Mouse (Mus musculus) myocyte (in vitro differentiated cells): ENCODE data around the gene Tbc1d17.

Experiments used
- CEBPB ChIP-seq: IDR thresholded peaks from 2 replicates; pipeline ENCODE4 v1.6.1; 2011; ENCODE audit warnings: mild to moderate bottlenecking, moderate library complexity; ENCODE audit not compliant: poor library complexity, insufficient read depth, severe bottlenecking
- E2F4 ChIP-seq: IDR thresholded peaks from one replicate; pipeline ENCODE4 v1.6.1; 2011; ENCODE audit warnings: mild to moderate bottlenecking, control low read depth, moderate library complexity; ENCODE audit not compliant: insufficient read depth
- MAX ChIP-seq: IDR thresholded peaks from one replicate; pipeline ENCODE4 v1.6.1; 2011; ENCODE audit warnings: low read depth, mild to moderate bottlenecking, control low read depth
- MYOD1 ChIP-seq, 3 experiments: IDR thresholded peaks; one replicate each; pipeline ENCODE4 v1.6.1; 2011; ENCODE audit warnings: control low read depth in 2 of 3, low read depth in 2 of 3, mild to moderate bottlenecking in 2 of 3, moderate library complexity in 1 of 3; ENCODE audit not compliant: insufficient read length in 2 of 3, control insufficient read depth in 1 of 3
- MYOG ChIP-seq, 3 experiments: IDR thresholded peaks; one replicate each; pipeline ENCODE4 v1.6.1; 2011; ENCODE audit warnings: control low read depth in 2 of 3, low read depth in 2 of 3, mild to moderate bottlenecking in 2 of 3; ENCODE audit not compliant: insufficient read length in 2 of 3, control insufficient read depth in 1 of 3, insufficient read depth in 1 of 3
- POLR2A ChIP-seq: IDR thresholded peaks from one replicate; pipeline ENCODE4 v1.6.1; 2011; ENCODE audit warnings: low read depth, mild to moderate bottlenecking, control low read depth, moderate library complexity; ENCODE audit not compliant: insufficient read length
- POLR2AphosphoS2 ChIP-seq: IDR thresholded peaks from one replicate; pipeline ENCODE4 v1.6.1; 2011; ENCODE audit warnings: low read depth, control low read depth; ENCODE audit not compliant: insufficient read length
- REST ChIP-seq: IDR thresholded peaks from one replicate; pipeline ENCODE4 v1.6.1; 2011; ENCODE audit warnings: mild to moderate bottlenecking, control low read depth, moderate library complexity; ENCODE audit not compliant: insufficient read depth, insufficient read length
- SRF ChIP-seq: IDR thresholded peaks from one replicate; pipeline ENCODE4 v1.6.1; 2011; ENCODE audit warnings: low read depth; ENCODE audit not compliant: control insufficient read depth, insufficient read length
- TCF12 ChIP-seq: IDR thresholded peaks from one replicate; pipeline ENCODE4 v1.6.1; 2011; ENCODE audit warnings: mild to moderate bottlenecking, control low read depth; ENCODE audit not compliant: poor library complexity, insufficient read depth, severe bottlenecking
- TCF3 ChIP-seq: IDR thresholded peaks from one replicate; pipeline ENCODE4 v1.6.1; 2011; ENCODE audit warnings: low read depth, control low read depth; ENCODE audit not compliant: insufficient read length
- USF1 ChIP-seq: IDR thresholded peaks from one replicate; pipeline ENCODE4 v1.6.1; 2011; ENCODE audit warnings: low read depth, mild to moderate bottlenecking, control low read depth, moderate library complexity

DNA sequence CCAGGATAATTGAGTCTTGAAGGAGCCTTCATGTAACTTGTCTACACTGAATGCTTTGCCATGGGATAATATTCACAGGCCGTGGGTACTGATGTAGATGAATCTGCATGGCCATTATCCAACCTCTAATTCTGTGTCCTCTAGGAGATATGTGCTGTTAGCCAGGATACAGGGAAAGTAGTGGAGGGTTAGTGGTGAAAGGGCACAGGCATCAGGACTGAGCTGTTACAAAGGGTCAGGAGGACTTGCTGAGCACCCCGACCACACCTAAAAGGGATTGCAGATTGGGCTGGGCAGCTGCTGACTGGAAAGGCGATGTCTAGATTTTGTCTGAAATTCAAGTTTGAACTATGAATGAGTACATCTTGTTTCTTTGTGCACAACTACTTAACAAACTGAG lies 28.4 kb downstream of the Tbc1d17 start:
- TF ChIP-seq POLR2A (no peak), MYOD1 (IDR thresholded peaks at IDR 0.05; ENCODE audit: control insufficient read depth in 1 of 3, insufficient read length in 2 of 3, low read depth in 2 of 3) (no peak), E2F4 (no peak), CEBPB (no peak), MYOG (IDR thresholded peaks at IDR 0.05; ENCODE audit: control insufficient read depth in 1 of 3, insufficient read depth in 1 of 3, insufficient read length in 2 of 3, low read depth in 2 of 3) (no peak), MAX (no peak), REST (no peak), POLR2AphosphoS2 (no peak), USF1 (no peak), TCF12 (no peak), TCF3 (no peak), SRF (no peak)
